Mouse (Mus musculus): Measurements from ENCODE around the gene Lrrc41.

- TF ChIP-seq POLR2A (IDR thresholded peaks at IDR 0.05; ENCODE audit: borderline replicate concordance, extremely low read depth, insufficient read depth, insufficient read length, poor library complexity, severe bottlenecking) = no peak
- TF ChIP-seq CTCF (IDR thresholded peaks at IDR 0.05; ENCODE audit: borderline replicate concordance, extremely low read depth, insufficient read depth, insufficient read length) = no peak
Measured at GRCm38 (mm10) chr4:116073146-116073545, 1.9 kb upstream of the Lrrc41 start.
